Mouse (Mus musculus) CH12.LX (cell line): Measurements from ENCODE around the gene Vwce. TPM values are rescaled to one million over a fixed set of nuclear protein-coding genes. Genes with fewer than 3 reads are reported as not detected.

Source experiments
- DNase-seq: peaks from one replicate; pipeline ENCODE4 v3.0.0-alpha.2; 2013; ENCODE audit errors: extremely low read depth
- H3K27ac ChIP-seq: 2 replicates; pipeline ENCODE4 v1.5.1; 2012; ENCODE audit warnings: low read depth, mild to moderate bottlenecking, control low read depth, moderate library complexity; ENCODE audit not compliant: insufficient read depth
- H3K27me3 ChIP-seq: replicated peaks from 2 replicates; pipeline ENCODE3; 2012; ENCODE audit warnings: inconsistent platforms
- H3K36me3 ChIP-seq, 2 experiments: replicated peaks in 1 of 2; 2 replicates each; pipeline versions ENCODE3 to v1.6.1; 2012; ENCODE audit warnings: inconsistent platforms in 1 of 2, low read length in 1 of 2, mild to moderate bottlenecking in 1 of 2, mixed read lengths in 1 of 2, moderate library complexity in 1 of 2; ENCODE audit not compliant: control insufficient read depth in 1 of 2, insufficient read depth in 1 of 2
- H3K4me1 ChIP-seq, 2 experiments: 2 replicates each; pipeline ENCODE4 v1.6.1; 2012; ENCODE audit warnings: inconsistent platforms in 1 of 2, moderate library complexity in 1 of 2; ENCODE audit not compliant: insufficient read depth in 2 of 2, control insufficient read depth in 1 of 2
- H3K4me2 ChIP-seq: 2 replicates; pipeline ENCODE4 v1.6.1; 2012; ENCODE audit warnings: low read depth, mild to moderate bottlenecking, control low read depth; ENCODE audit not compliant: poor library complexity, insufficient read depth, severe bottlenecking
- H3K4me3 ChIP-seq, 3 experiments: fragments of 150-350 bp in 1 of 3; sonication (generic) in 1 of 3; replicated peaks in 1 of 3; 2 replicates each; pipeline versions ENCODE3 to v1.5.1; 2011 to 2012; ENCODE audit warnings: low read depth in 2 of 3, low read length in 2 of 3, mild to moderate bottlenecking in 2 of 3, moderate library complexity in 2 of 3, control low read depth in 1 of 3, improper control_type of control experiment in 1 of 3, inconsistent platforms in 1 of 3, mixed read lengths in 1 of 3; ENCODE audit not compliant: poor library complexity in 1 of 3
- H3K79me2 ChIP-seq: replicated peaks from 2 replicates; pipeline ENCODE4 v1.6.1; 2012; ENCODE audit warnings: mild to moderate bottlenecking, moderate library complexity; ENCODE audit not compliant: control insufficient read depth, poor library complexity, insufficient read depth, severe bottlenecking; ENCODE audit errors: extremely low read depth
- H3K9ac ChIP-seq: 2 replicates; pipeline ENCODE4 v1.6.1; 2012; ENCODE audit warnings: low read depth, mild to moderate bottlenecking, control low read depth, moderate library complexity; ENCODE audit not compliant: insufficient read depth
- H3K9me3 ChIP-seq: replicated peaks from 2 replicates; pipeline ENCODE3; 2012; ENCODE audit warnings: low read length, inconsistent platforms, mixed read lengths
- CHD1 ChIP-seq: IDR thresholded peaks from 2 replicates; pipeline ENCODE4 v1.6.1; 2012; ENCODE audit warnings: low read depth, low read length, improper control_type of control experiment, inconsistent platforms
- EP300 ChIP-seq: IDR thresholded peaks from 2 replicates; pipeline ENCODE4 v1.6.1; 2011; ENCODE audit warnings: low read length, improper control_type of control experiment
- ETS1 ChIP-seq: conservative IDR thresholded peaks from 2 replicates; pipeline ENCODE4 v1.6.1; 2012; ENCODE audit warnings: low read depth, mild to moderate bottlenecking, inconsistent platforms, low read length, improper control_type of control experiment, moderate library complexity
- GABPA ChIP-seq: IDR thresholded peaks from 2 replicates; pipeline ENCODE4 v1.6.1; 2012; ENCODE audit warnings: low read depth, low read length, improper control_type of control experiment, inconsistent platforms; ENCODE audit not compliant: insufficient replicate concordance
- JUN ChIP-seq: IDR thresholded peaks from 2 replicates; pipeline ENCODE4 v1.6.1; 2011; ENCODE audit warnings: low read depth, mild to moderate bottlenecking, low read length, improper control_type of control experiment, moderate library complexity; ENCODE audit not compliant: insufficient read depth
- KAT2A ChIP-seq: IDR thresholded peaks from 2 replicates; pipeline ENCODE4 v1.6.1; 2012; ENCODE audit warnings: low read length, improper control_type of control experiment, inconsistent platforms; ENCODE audit not compliant: insufficient replicate concordance
- MYC ChIP-seq: IDR thresholded peaks from 2 replicates; pipeline ENCODE4 v1.6.1; 2011; ENCODE audit warnings: low read depth, mild to moderate bottlenecking, improper control_type of control experiment, low read length
- RAD21 ChIP-seq: IDR thresholded peaks from 2 replicates; pipeline ENCODE4 v1.6.1; 2011; ENCODE audit warnings: low read depth, mild to moderate bottlenecking, low read length, improper control_type of control experiment, moderate library complexity
- SIN3A ChIP-seq: IDR thresholded peaks from 2 replicates; pipeline ENCODE4 v1.6.1; 2012; ENCODE audit warnings: low read length, improper control_type of control experiment, inconsistent platforms
- SMC3 ChIP-seq: IDR thresholded peaks from 2 replicates; pipeline ENCODE4 v1.6.1; 2011; ENCODE audit warnings: low read depth, low read length, improper control_type of control experiment
- ZC3H11A ChIP-seq: IDR thresholded peaks from 2 replicates; pipeline ENCODE4 v1.6.1; 2012; ENCODE audit warnings: low read depth, mild to moderate bottlenecking, inconsistent platforms, low read length, improper control_type of control experiment
- ZMIZ1 ChIP-seq: IDR thresholded peaks from 2 replicates; pipeline ENCODE4 v1.6.1; 2012; ENCODE audit warnings: low read depth, mild to moderate bottlenecking, inconsistent platforms, low read length, improper control_type of control experiment
- dilution Hi-C: fragments of 300-500 bp; cut with MboI; formaldehyde crosslinking; loops from 2 replicates; pipeline ENCODE4 v1.14.3; 2020; ENCODE audit warnings: low sequenced_read_pairs; ENCODE audit not compliant: extremely low pct_unique_long_range_greater_than_20kb, extremely low pct_ligation_motif_present
- in situ Hi-C: fragments of 300-500 bp; cut with MboI; formaldehyde crosslinking; loops from 3 replicates; pipeline ENCODE4 v1.14.3; 2019; ENCODE audit warnings: low sequenced_read_pairs, low pct_ligation_motif_present, low pct_unique_long_range_greater_than_20kb, mixed read lengths
- polyA plus RNA-seq: library from polyadenylated mRNA; unstranded; fragments of >175 nt; gene quantifications from 2 replicates; pipeline ENCODE4 v1.2.1, GENCODE M21; 2012; ENCODE audit warnings: low read depth; ENCODE audit not compliant: insufficient read length
- total RNA-seq, 2 experiments: library from RNA; depleted of rRNA; stranded (reverse); fragments of 300-350 nt in 1 of 2; fragments of >200 nt in 1 of 2; gene quantifications; 2 replicates each; pipeline ENCODE4 v1.2.3; 2012 to 2014

Vwce gene
- total and polyA plus RNA-seq, 3 experiments, result 0.04 to 1.3 (median 0.13) TPM

DNA sequence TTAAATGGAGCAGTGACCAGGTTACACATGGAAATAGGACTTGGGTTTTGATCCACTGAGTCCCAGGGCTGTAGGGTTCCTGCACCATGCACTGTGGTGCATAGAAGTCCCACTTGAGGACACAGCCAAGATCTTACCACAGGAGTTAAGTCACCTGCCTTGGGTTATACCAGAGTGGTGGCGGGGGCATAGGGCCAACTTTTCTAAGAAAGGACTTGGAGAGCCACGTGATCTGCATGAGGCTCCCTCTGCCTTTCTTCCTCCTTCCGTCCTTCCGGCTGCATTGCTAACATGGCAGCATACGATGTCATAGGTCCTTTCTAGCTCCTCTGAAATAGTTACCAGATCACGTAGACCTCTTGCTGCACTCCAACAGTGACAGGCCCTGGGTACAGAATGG lies 81.5 kb downstream of the Vwce start:
- in situ Hi-C loops, result no loop called here
- no peak overlapping the region for H3K27ac ChIP-seq
- H3K79me2 ChIP-seq, result no peaks in the 10 kb centered on the region
- peaks cover 0 to 19% of the 10 kb centered on the region in 2 experiments; a peak in 1 of 4 replicates for H3K4me1 ChIP-seq
- H3K36me3 ChIP-seq, result peaks cover 38 to 94% of the 10 kb centered on the region in 2 experiments
- H3K9me3 ChIP-seq, result no peaks in the 10 kb centered on the region
- DNase-seq, result no peak
- H3K27me3 ChIP-seq, result no peaks in the 10 kb centered on the region
- dilution Hi-C loops, result no loop called here
- no peak overlapping the region for H3K9ac ChIP-seq
- no peak for TF ChIP-seq KAT2A
- no peak for TF ChIP-seq SMC3
- TF ChIP-seq JUN, result no peak
- no peak for TF ChIP-seq CHD1
- TF ChIP-seq ZC3H11A, result no peak
- no peak for TF ChIP-seq MYC
- TF ChIP-seq SIN3A, result no peak
- TF ChIP-seq ETS1, result no peak
- TF ChIP-seq GABPA, result no peak
- no peak for TF ChIP-seq RAD21
- no peak for TF ChIP-seq EP300
- no peak for TF ChIP-seq ZMIZ1
- H3K4me2 ChIP-seq, result no peak overlapping the region
- no peak overlapping the region for H3K4me3 ChIP-seq

Other genes with a start within 250 kb of the Vwce start
- gene Syt7, start 245.1 kb upstream of the Vwce start, total RNA-seq (2012; rRNA removed), result not detected in 2 replicates
- gene Syt7, start 245.1 kb upstream of the Vwce start, total RNA-seq (2014; rRNA removed), result not detected in 2 replicates
- not detected in 2 replicates for gene Syt7, start 245.1 kb upstream of the Vwce start, polyA plus RNA-seq
- gene Lrrc10b, start 176.7 kb upstream of the Vwce start, total RNA-seq (2012; rRNA removed), result not detected in 2 replicates
- gene Lrrc10b, start 176.7 kb upstream of the Vwce start, total RNA-seq (2014; rRNA removed), result not detected in 2 replicates
- gene Lrrc10b, start 176.7 kb upstream of the Vwce start, polyA plus RNA-seq, result not detected in 2 replicates
- 0.13 TPM in 1 of 2 replicates, not detected in the other for gene Ppp1r32, start 151.3 kb upstream of the Vwce start, total RNA-seq (2012; rRNA removed)
- 0.18 TPM in 1 of 2 replicates, not detected in the other for gene Ppp1r32, start 151.3 kb upstream of the Vwce start, total RNA-seq (2014; rRNA removed)
- 0.25 and 0.49 TPM in 2 replicates for gene Ppp1r32, start 151.3 kb upstream of the Vwce start, polyA plus RNA-seq
- 25.6 and 29.3 TPM in 2 replicates for gene Cpsf7, start 108.9 kb upstream of the Vwce start, total RNA-seq (2012; rRNA removed)
- gene Cpsf7, start 108.9 kb upstream of the Vwce start, total RNA-seq (2014; rRNA removed), result 28.8 and 30.8 TPM in 2 replicates
- 47.8 and 48.8 TPM in 2 replicates for gene Cpsf7, start 108.9 kb upstream of the Vwce start, polyA plus RNA-seq
- 31.7 and 35.7 TPM in 2 replicates for gene Sdhaf2, start 108.1 kb upstream of the Vwce start, total RNA-seq (2012; rRNA removed)
- 85.6 and 96.0 TPM in 2 replicates for gene Sdhaf2, start 108.1 kb upstream of the Vwce start, total RNA-seq (2014; rRNA removed)
- 54.6 and 57.3 TPM in 2 replicates for gene Sdhaf2, start 108.1 kb upstream of the Vwce start, polyA plus RNA-seq
- gene Tmem216, start 78.0 kb upstream of the Vwce start, total RNA-seq (2012; rRNA removed), result 24.0 and 28.1 TPM in 2 replicates
- 25.7 and 31.8 TPM in 2 replicates for gene Tmem216, start 78.0 kb upstream of the Vwce start, total RNA-seq (2014; rRNA removed)
- 19.9 and 23.7 TPM in 2 replicates for gene Tmem216, start 78.0 kb upstream of the Vwce start, polyA plus RNA-seq
- gene Cyb561a3, start 57.0 kb upstream of the Vwce start, total RNA-seq (2012; rRNA removed), result 137 and 161 TPM in 2 replicates
- 180 and 211 TPM in 2 replicates for gene Cyb561a3, start 57.0 kb upstream of the Vwce start, total RNA-seq (2014; rRNA removed)
- 301 and 327 TPM in 2 replicates for gene Cyb561a3, start 57.0 kb upstream of the Vwce start, polyA plus RNA-seq
- gene Tmem138, start 56.9 kb upstream of the Vwce start, total RNA-seq (2012; rRNA removed), result 14.7 and 15.9 TPM in 2 replicates
- gene Tmem138, start 56.9 kb upstream of the Vwce start, total RNA-seq (2014; rRNA removed), result 14.0 and 14.1 TPM in 2 replicates
- gene Tmem138, start 56.9 kb upstream of the Vwce start, polyA plus RNA-seq, result 25.8 and 30.9 TPM in 2 replicates
- gene Ddb1, start 28.9 kb upstream of the Vwce start, total RNA-seq (2012; rRNA removed), result 319 and 365 TPM in 2 replicates
- gene Ddb1, start 28.9 kb upstream of the Vwce start, total RNA-seq (2014; rRNA removed), result 299 and 311 TPM in 2 replicates
- 406 and 451 TPM in 2 replicates for gene Ddb1, start 28.9 kb upstream of the Vwce start, polyA plus RNA-seq
- gene Tkfc, start 28.6 kb upstream of the Vwce start, total RNA-seq (2012; rRNA removed), result 10.0 and 11.0 TPM in 2 replicates
- 2.4 TPM in 2 replicates for gene Tkfc, start 28.6 kb upstream of the Vwce start, total RNA-seq (2014; rRNA removed)
- gene Tkfc, start 28.6 kb upstream of the Vwce start, polyA plus RNA-seq, result 14.9 and 15.0 TPM in 2 replicates
- 0.08 TPM in 1 of 2 replicates, not detected in the other for gene Pga5, start 43.9 kb downstream of the Vwce start, total RNA-seq (2012; rRNA removed)
- not detected in 2 replicates for gene Pga5, start 43.9 kb downstream of the Vwce start, total RNA-seq (2014; rRNA removed)
- not detected in 2 replicates for gene Pga5, start 43.9 kb downstream of the Vwce start, polyA plus RNA-seq
- gene Vps37c, start 54.5 kb downstream of the Vwce start, total RNA-seq (2012; rRNA removed), result 9.5 and 10.8 TPM in 2 replicates
- gene Vps37c, start 54.5 kb downstream of the Vwce start, total RNA-seq (2014; rRNA removed), result 4.9 and 6.2 TPM in 2 replicates
- gene Vps37c, start 54.5 kb downstream of the Vwce start, polyA plus RNA-seq, result 13.0 and 13.4 TPM in 2 replicates
- 8.7 and 9.9 TPM in 2 replicates for gene Cd5, start 104.8 kb downstream of the Vwce start, total RNA-seq (2012; rRNA removed)
- gene Cd5, start 104.8 kb downstream of the Vwce start, total RNA-seq (2014; rRNA removed), result 17.7 and 20.7 TPM in 2 replicates
- 46.8 and 51.4 TPM in 2 replicates for gene Cd5, start 104.8 kb downstream of the Vwce start, polyA plus RNA-seq
- 0.08 and 0.17 TPM in 2 replicates for gene Cd6, start 195.8 kb downstream of the Vwce start, total RNA-seq (2012; rRNA removed)
- gene Cd6, start 195.8 kb downstream of the Vwce start, total RNA-seq (2014; rRNA removed), result 0.09 and 0.15 TPM in 2 replicates
- 0.73 and 1.3 TPM in 2 replicates for gene Cd6, start 195.8 kb downstream of the Vwce start, polyA plus RNA-seq
- gene Slc15a3, start 205.5 kb downstream of the Vwce start, total RNA-seq (2012; rRNA removed), result 84.5 and 86.7 TPM in 2 replicates
- 89.3 and 94.3 TPM in 2 replicates for gene Slc15a3, start 205.5 kb downstream of the Vwce start, total RNA-seq (2014; rRNA removed)
- 217 and 219 TPM in 2 replicates for gene Slc15a3, start 205.5 kb downstream of the Vwce start, polyA plus RNA-seq
- 2.0 and 2.9 TPM in 2 replicates for gene Tmem132a, start 235.7 kb downstream of the Vwce start, total RNA-seq (2012; rRNA removed)
- gene Tmem132a, start 235.7 kb downstream of the Vwce start, total RNA-seq (2014; rRNA removed), result 0.05 TPM in 1 of 2 replicates, not detected in the other
- gene Tmem132a, start 235.7 kb downstream of the Vwce start, polyA plus RNA-seq, result 20.2 and 22.9 TPM in 2 replicates
- 32.9 and 34.0 TPM in 2 replicates for gene Tmem109, start 247.8 kb downstream of the Vwce start, total RNA-seq (2012; rRNA removed)
- 14.8 and 17.9 TPM in 2 replicates for gene Tmem109, start 247.8 kb downstream of the Vwce start, total RNA-seq (2014; rRNA removed)
- 46.3 and 51.5 TPM in 2 replicates for gene Tmem109, start 247.8 kb downstream of the Vwce start, polyA plus RNA-seq